Mouse (Mus musculus): Measurements from ENCODE around the gene Dot1l.
A peak's percentile ranks its signal among the peaks of the same experiment; 100 is the strongest.

Gene Dot1l

GRCm38 (mm10) chr10:80792175-80793032, 37.4 kb downstream of the Dot1l start:
- no peak for DNase-seq (ENCODE audit: low read depth in 2 of 2, low spot score in 2 of 2)

GRCm38 (mm10) chr10:80793033-80793784, 38.2 kb downstream of the Dot1l start:
- DNase-seq (ENCODE audit: low read depth in 2 of 2, low spot score in 2 of 2) = no peak

- DNase-seq (ENCODE audit: low read depth in 2 of 2, low spot score in 2 of 2) = no peak
Observed at GRCm38 (mm10) chr10:80793803-80794202, 38.8 kb downstream of the Dot1l start.

GRCm38 (mm10) chr10:80794750-80795149, 39.7 kb downstream of the Dot1l start:
- DNase-seq (ENCODE audit: low read depth in 2 of 2, low spot score in 2 of 2) = no peak

- DNase-seq (ENCODE audit: low read depth in 2 of 2, low spot score in 2 of 2) = no peak
Observed at GRCm38 (mm10) chr10:80796307-80796848, 41.4 kb downstream of the Dot1l start.

GRCm38 (mm10) chr10:80797186-80798149, 42.5 kb downstream of the Dot1l start:
- no peak for DNase-seq (ENCODE audit: low read depth in 2 of 2, low spot score in 2 of 2)

- peak; percentile 93 to 96 for DNase-seq (ENCODE audit: low read depth in 2 of 2, low spot score in 2 of 2)
Observed at GRCm38 (mm10) chr10:80798150-80799006, 43.4 kb downstream of the Dot1l start, which contains the start of the genes Sf3a2 and Plekhj1. Sf3a2 (plus strand) TSS chr10:80798198. Plekhj1 (minus strand) TSS chr10:80798626.

- DNase-seq (ENCODE audit: low read depth in 2 of 2, low spot score in 2 of 2) = no peak
Observed at GRCm38 (mm10) chr10:80799070-80799566, 44.1 kb downstream of the Dot1l start.

- no peak for DNase-seq (ENCODE audit: low read depth in 2 of 2, low spot score in 2 of 2)
Observed at GRCm38 (mm10) chr10:80802204-80802912, 47.4 kb downstream of the Dot1l start.

GRCm38 (mm10) chr10:80802996-80803395, 48.0 kb downstream of the Dot1l start:
- DNase-seq (ENCODE audit: low read depth in 2 of 2, low spot score in 2 of 2) = no peak

GRCm38 (mm10) chr10:80804340-80804739, 49.3 kb downstream of the Dot1l start:
- DNase-seq (ENCODE audit: low read depth in 2 of 2, low spot score in 2 of 2) = no peak

GRCm38 (mm10) chr10:80804916-80805315, 49.9 kb downstream of the Dot1l start, which contains the start of gene Amh:
Amh (plus strand) TSS chr10:80805243.
- no peak for DNase-seq (ENCODE audit: low read depth in 2 of 2, low spot score in 2 of 2)

- DNase-seq (ENCODE audit: low read depth in 2 of 2, low spot score in 2 of 2) = no peak
Observed at GRCm38 (mm10) chr10:80805322-80805721, 50.3 kb downstream of the Dot1l start.

GRCm38 (mm10) chr10:80805925-80806324, 50.9 kb downstream of the Dot1l start:
- peak; percentile 63 to 76 for DNase-seq (ENCODE audit: low read depth in 2 of 2, low spot score in 2 of 2)

- no peak for DNase-seq (ENCODE audit: low read depth in 2 of 2, low spot score in 2 of 2)
Observed at GRCm38 (mm10) chr10:80806341-80807056, 51.5 kb downstream of the Dot1l start.

- peak in 1 of 2 experiments; percentile 25 for DNase-seq (ENCODE audit: low read depth in 2 of 2, low spot score in 2 of 2)
Observed at GRCm38 (mm10) chr10:80807057-80807627, 52.1 kb downstream of the Dot1l start.

GRCm38 (mm10) chr10:80808099-80808984, 53.3 kb downstream of the Dot1l start:
- DNase-seq (ENCODE audit: low read depth in 2 of 2, low spot score in 2 of 2) = no peak
